Mouse (Mus musculus): Measurements from ENCODE around the gene Plac1. TPM values are rescaled to one million over a fixed set of nuclear protein-coding genes. Genes with fewer than 3 reads are reported as not detected.
A peak's percentile ranks its signal among the peaks of the same experiment; 100 is the strongest.
"Not testable (repeated sequence)": the region's sequence is repeated elsewhere in the genome, so short reads cannot be mapped to it uniquely, and the experiment has no call there.

The Plac1 gene
- polyA plus RNA-seq, 1 experiment from 2014 or later = 0.26 TPM

GRCm38 (mm10) chrX:53024268-53024667, 215.6 kb downstream of the Plac1 start:
- H3K4me2 ChIP-seq (ENCODE audit: low read depth, low read length); H3K4me3 ChIP-seq (ENCODE audit: low read depth, low read length); H3K4me1 ChIP-seq (ENCODE audit: insufficient read depth); H3K36me3 ChIP-seq (replicated peaks; ENCODE audit: insufficient read depth, low read length); H3K27ac ChIP-seq (ENCODE audit: low read depth); H3K9ac ChIP-seq (replicated peaks); H3K27me3 ChIP-seq (ENCODE audit: insufficient read depth, low read length); H3K9me3 ChIP-seq (ENCODE audit: low read length): not testable (repeated sequence)
- 14% methylated on average over 3 of the region's 3 CpGs for WGBS (ENCODE audit: insufficient replicate concordance)
- peak; percentile 14 for DNase-seq
- peak; percentile 56; the same call in 1 of the 2 replicates for ATAC-seq
- peak; percentile 55 for TF ChIP-seq CTCF (IDR thresholded peaks at IDR 0.05; ENCODE audit: low read depth)

DNA sequence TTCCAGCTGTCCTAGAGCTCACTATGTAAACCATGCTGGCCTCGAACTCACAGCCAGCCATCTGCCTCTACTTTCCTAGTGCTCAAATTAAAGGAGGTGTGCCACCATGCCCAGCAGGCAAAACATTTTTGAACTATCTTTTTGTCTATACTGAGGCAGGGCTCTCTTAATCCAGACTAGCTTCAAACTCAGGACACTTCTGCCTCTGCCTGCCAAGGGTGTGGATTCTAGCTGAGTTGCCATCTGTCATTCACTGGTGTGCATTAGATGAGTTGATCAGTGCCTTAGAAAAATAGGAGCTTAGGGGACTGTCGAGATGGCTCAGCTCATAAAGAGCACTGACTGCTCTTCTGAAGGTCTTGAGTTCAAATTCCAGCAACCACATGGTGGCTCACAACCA, 216.9 kb downstream of the Plac1 start:
- TF ChIP-seq EP300 (IDR thresholded peaks at IDR 0.05; ENCODE audit: low read depth) = no peak
- TF ChIP-seq CTCF (IDR thresholded peaks at IDR 0.05; ENCODE audit: low read depth) = no peak
- 73% methylated on average over 2 of the region's 2 CpGs for WGBS (ENCODE audit: insufficient replicate concordance)

More for the DNA sequence above, 216.9 kb downstream of the Plac1 start:
- H3K36me3 ChIP-seq (replicated peaks; ENCODE audit: insufficient read depth, low read length) = peaks cover 10% of the 10 kb centered on the region
- H3K4me2 ChIP-seq (ENCODE audit: low read depth, low read length) = no peak overlapping the region
- no peaks in the 10 kb centered on the region for H3K27me3 ChIP-seq (ENCODE audit: insufficient read depth, low read length)
- no peak for DNase-seq
- no peaks in the 10 kb centered on the region for H3K4me1 ChIP-seq (ENCODE audit: insufficient read depth)
- no peak overlapping the region for H3K9ac ChIP-seq (replicated peaks)
- no peak for ATAC-seq
- no peaks in the 10 kb centered on the region for H3K9me3 ChIP-seq (ENCODE audit: low read length)
- no peak overlapping the region for H3K27ac ChIP-seq (ENCODE audit: low read depth)
- H3K4me3 ChIP-seq (ENCODE audit: low read depth, low read length) = no peak overlapping the region

MicroRNAs encoded within 50 kb of the gene (microRNA counts, 519-probe panel; counts per million panel counts)
- microRNA mmu-miR-322 = 5,635 counts per million, percentile 64 among the panel's probes with 10 or more counts
- not detected for microRNA mmu-miR-351
- microRNA mmu-miR-450a-3p = not detected
- microRNA mmu-miR-450a-5p = 6,280 counts per million, percentile 74 among the panel's probes with 10 or more counts
- not detected for microRNA mmu-miR-450b-3p
- microRNA mmu-miR-450b-5p = not detected
- not detected for microRNA mmu-miR-503
- 1,782 counts per million, percentile 15 among the panel's probes with 10 or more counts for microRNA mmu-miR-542-3p
- microRNA mmu-miR-542-5p = 3,208 counts per million, percentile 34 among the panel's probes with 10 or more counts

Small RNA genes lying within 50 kb of the gene (microRNA-seq; reads per million reads assigned to microRNA genes)
- gene Mir322 (25,818 reads per million, percentile 97 among the genes with 10 or more reads in this experiment), gene Mir351 (4,779 reads per million, percentile 86 among the genes with 10 or more reads in this experiment), gene Mir450-1 (36.1 reads per million, percentile 33 among the genes with 10 or more reads in this experiment), gene Mir450-2 (37.7 reads per million, percentile 33 among the genes with 10 or more reads in this experiment), gene Mir450b (319 reads per million, percentile 57 among the genes with 10 or more reads in this experiment), gene Mir503 (610 reads per million, percentile 66 among the genes with 10 or more reads in this experiment), gene Mir542 (931 reads per million, percentile 72 among the genes with 10 or more reads in this experiment)

Other genes with a start within 250 kb of the Plac1 start
- 2.3 and 2.4 TPM in 2 replicates for gene Fam122b, start 29.7 kb upstream of the Plac1 start, polyA plus RNA-seq (2015; fragmentation: Nextera tagmentation; extraction: Ambion mirVana)
- not detected in 2 replicates for gene Fam122c, start 33.3 kb upstream of the Plac1 start, polyA plus RNA-seq (2015; fragmentation: Nextera tagmentation; extraction: Ambion mirVana)
- gene Mospd1, start 130.4 kb upstream of the Plac1 start, polyA plus RNA-seq (2015; fragmentation: Nextera tagmentation; extraction: Ambion mirVana) = 19.8 and 21.5 TPM in 2 replicates
- not detected in 2 replicates for gene Etd, start 194.8 kb upstream of the Plac1 start, polyA plus RNA-seq (2015; fragmentation: Nextera tagmentation; extraction: Ambion mirVana)